In genomic region chr13:51866151-51866659, GRCm38 (mm10) we compare ENCODE assay signal across 9 mouse cellular contexts. TPM values are rescaled to one million over a fixed set of nuclear protein-coding genes. Genes with fewer than 3 reads are reported as not detected.
DNase-seq lines count a peak whose midpoint lies in the region; ATAC-seq and TF ChIP-seq lines count a peak whose summit lies in the region.
"Had no signal": no experiment of that assay in that cellular context is flagged by ENCODE, and none has a peak within 500 bp of the region (broad histone marks: within the 10 kb centered on the region; RNA-seq: fewer than 3 reads in every experiment).

No protein-coding gene starts in this region.

- H3K4me2 ChIP-seq in kidney, postnatal 0 days (ENCODE audit: low read length) = no peak overlapping the region
- H3K4me2 ChIP-seq: embryonic facial prominence, embryonic 15.5 days had no signal

- peaks cover 6% of the 10 kb centered on the region for H3K4me1 ChIP-seq in lung, adult 2 months (ENCODE audit: control insufficient read depth, insufficient read depth, low read length)
- H3K4me1 ChIP-seq in kidney, postnatal 0 days (replicated peaks; ENCODE audit: insufficient read depth, low read length) = peaks cover 3% of the 10 kb centered on the region; the same call in 1 of the 2 replicates
- peaks cover 2% of the 10 kb centered on the region for H3K4me1 ChIP-seq in testis, adult 2 months (ENCODE audit: control insufficient read depth, insufficient read depth, low read length)
- H3K4me1 ChIP-seq in embryonic facial prominence, embryonic 10.5 days = peaks cover 17% of the 10 kb centered on the region

- peak; percentile 78 for ATAC-seq in kidney, postnatal 0 days (replicated peaks; ENCODE audit: low FRiP score, low read depth)
- ATAC-seq in megakaryocyte-erythroid progenitor cell, adult 5-6 weeks (replicated peaks; ENCODE audit: low FRiP score, low TSS enrichment, poor library complexity, severe bottlenecking) = no peak

- no peaks in the 10 kb centered on the region for H3K9me3 ChIP-seq in kidney, postnatal 0 days (replicated peaks; ENCODE audit: low read length)
- H3K9me3 ChIP-seq in embryonic facial prominence, embryonic 10.5 days = no peaks in the 10 kb centered on the region
- H3K9me3 ChIP-seq: embryonic facial prominence, embryonic 15.5 days had no signal

- no peaks in the 10 kb centered on the region for H3K36me3 ChIP-seq in kidney, postnatal 0 days (ENCODE audit: insufficient read depth, low read length)
- no peaks in the 10 kb centered on the region for H3K36me3 ChIP-seq in testis, adult 2 months (ENCODE audit: control insufficient read depth, insufficient read depth, low read length)
- no peaks in the 10 kb centered on the region for H3K36me3 ChIP-seq in embryonic facial prominence, embryonic 10.5 days (replicated peaks)
- H3K36me3 ChIP-seq: embryonic facial prominence, embryonic 15.5 days had no signal

- peak overlapping the region; percentile 60; the same call in 1 of the 2 replicates for H3K27ac ChIP-seq in kidney, postnatal 0 days
- peak overlapping the region; percentile 59; the same call in 1 of the 2 replicates for H3K27ac ChIP-seq in testis, adult 2 months (ENCODE audit: control insufficient read depth, insufficient read depth, low read depth, low read length)
- no peak overlapping the region for H3K27ac ChIP-seq in embryonic facial prominence, embryonic 10.5 days (replicated peaks)
- H3K27ac ChIP-seq: embryonic facial prominence, embryonic 15.5 days had no signal

- no peak for TF ChIP-seq POLR2A in lung, adult 2 months (IDR thresholded peaks at IDR 0.05; ENCODE audit: borderline replicate concordance, extremely low read depth, low read depth, low read length)
- TF ChIP-seq POLR2A in testis, adult 2 months (IDR thresholded peaks at IDR 0.05; ENCODE audit: control insufficient read depth, low read depth, low read length) = no peak

- no peak for TF ChIP-seq CTCF in lung, adult 2 months (IDR thresholded peaks at IDR 0.05; ENCODE audit: insufficient read depth, low read length)
- TF ChIP-seq CTCF in kidney, postnatal 0 days (IDR thresholded peaks at IDR 0.05; ENCODE audit: low read depth) = no peak
- no peak for TF ChIP-seq CTCF in testis, adult 2 months (IDR thresholded peaks at IDR 0.05; ENCODE audit: control insufficient read depth, insufficient read depth, insufficient replicate concordance, low read depth, low read length)

- 53% methylated on average over 11 of the region's 11 CpGs for WGBS in lung, adult 2 months
- WGBS in kidney, postnatal 0 days = 32% methylated on average over 11 of the region's 11 CpGs
- 70% methylated on average over 11 of the region's 11 CpGs for whole genome bisulfite sequencing in embryonic facial prominence, embryonic 10.5 days

- no peak overlapping the region for H3K4me3 ChIP-seq in lung, adult 2 months (replicated peaks; ENCODE audit: extremely low read depth, low read depth, low read length)
- H3K4me3 ChIP-seq in kidney, postnatal 0 days (replicated peaks; ENCODE audit: low read depth, low read length) = no peak overlapping the region
- no peak overlapping the region for H3K4me3 ChIP-seq in testis, adult 2 months (ENCODE audit: control insufficient read depth, low read depth, low read length)
- H3K4me3 ChIP-seq in embryonic facial prominence, embryonic 10.5 days = no peak overlapping the region
- H3K4me3 ChIP-seq: embryonic facial prominence, embryonic 15.5 days had no signal

- peak; percentile 29 to 61 for DNase-seq in adrenal gland, adult (ENCODE audit: inconsistent age in 2 of 2, low spot score in 1 of 2)
- DNase-seq in adrenal gland, adult 18-20 months (ENCODE audit: low spot score in 2 of 2) = no peak
- DNase-seq in lung, adult 2 months = peak; percentile 33
- no peak for DNase-seq in lung, postnatal 10 days
- peak; percentile 46 for DNase-seq in kidney, postnatal 0 days (ENCODE audit: low spot score)
- DNase-seq in embryonic facial prominence, embryonic 10.5 days (ENCODE audit: low spot score) = no peak

- H3K9ac ChIP-seq in kidney, postnatal 0 days (ENCODE audit: low read depth, low read length) = no peak overlapping the region
- H3K9ac ChIP-seq: embryonic facial prominence, embryonic 15.5 days had no signal

- no peaks in the 10 kb centered on the region for H3K27me3 ChIP-seq in kidney, postnatal 0 days (ENCODE audit: insufficient read depth, low read length)
- no peaks in the 10 kb centered on the region for H3K27me3 ChIP-seq in testis, adult 2 months (ENCODE audit: control insufficient read depth, insufficient read depth, low read length)
- H3K27me3 ChIP-seq in embryonic facial prominence, embryonic 10.5 days (replicated peaks; ENCODE audit: low read depth, poor library complexity, severe bottlenecking) = peaks cover 21% of the 10 kb centered on the region; the same call in 1 of the 2 replicates
- H3K27me3 ChIP-seq: embryonic facial prominence, embryonic 15.5 days had no signal

RNA-seq across cellular contexts. Expression of gene Gadd45g, which starts 19.7 kb away (rescaled TPM):
- total RNA-seq in adrenal gland, adult 18-20 months (2021) = 10 to 100 TPM; 44.9 to 80.0 TPM
- 43.5 and 60.1 TPM in 2 replicates for polyA plus RNA-seq in lung, adult 2 months (2012; rRNA removed)
- polyA plus RNA-seq in kidney, postnatal 0 days (2015; fragmentation: Nextera tagmentation; extraction: Ambion mirVana) = 58.0 and 60.1 TPM in 2 replicates
- polyA plus RNA-seq in testis, adult 2 months (2012; rRNA removed) = 13.0 and 13.6 TPM in 2 replicates
- total RNA-seq in megakaryocyte-erythroid progenitor cell, adult 5-6 weeks (2014; fragmentation: Nextera tagmentation) = 3.4 and 6.4 TPM in 2 replicates
- 11.5 and 12.9 TPM in 2 replicates for total RNA-seq in megakaryocyte-erythroid progenitor cell, adult 5-6 weeks (2017)
- polyA plus RNA-seq in embryonic facial prominence, embryonic 10.5 days (2016; fragmentation: Nextera tagmentation; extraction: Ambion mirVana) = 61.5 and 75.2 TPM in 2 replicates

Comparison
In these comparisons a context has a peak if more than half of its experiments do, and no peak if none do; other contexts are left out.
1. DNase-seq: peak in adrenal gland, adult (2 of 2), lung, adult 2 months (single experiment) and kidney, postnatal 0 days (single experiment); none in adrenal gland, adult 18-20 months (0 of 2), lung, postnatal 10 days (single experiment) and embryonic facial prominence, embryonic 10.5 days (single experiment).